Mouse (Mus musculus) liver, adult 2 months (tissue): ENCODE data around the gene Adamts8. TPM values are rescaled to one million over a fixed set of nuclear protein-coding genes. Genes with fewer than 3 reads are reported as not detected.

ENCODE experiments used
- DNase-seq: peaks from one replicate; pipeline ENCODE4 v3.0.0-alpha.2; 2011; ENCODE audit warnings: low read depth, low spot score; ENCODE audit errors: extremely low read depth
- H3K27ac ChIP-seq: fragments of 200-500 bp; replicated peaks from 2 replicates; pipeline ENCODE4 v1.5.1; 2012; ENCODE audit warnings: low read depth, mild to moderate bottlenecking, control low read depth, inconsistent platforms, low read length; ENCODE audit not compliant: insufficient read depth
- H3K27me3 ChIP-seq: fragments of 200-500 bp; 2 replicates; pipeline ENCODE4 v1.6.1; 2012; ENCODE audit warnings: mild to moderate bottlenecking, moderate library complexity, low read length, inconsistent platforms; ENCODE audit not compliant: control insufficient read depth, insufficient read depth
- H3K36me3 ChIP-seq: fragments of 200-500 bp; 2 replicates; pipeline ENCODE4 v1.6.1; 2012; ENCODE audit warnings: low read length, inconsistent platforms; ENCODE audit not compliant: control insufficient read depth, insufficient read depth
- H3K4me1 ChIP-seq: fragments of 200-500 bp; 2 replicates; pipeline ENCODE4 v1.6.1; 2011; ENCODE audit warnings: low read length; ENCODE audit not compliant: control insufficient read depth, insufficient read depth
- H3K4me3 ChIP-seq: fragments of 200-500 bp; 2 replicates; pipeline ENCODE4 v1.5.1; 2011; ENCODE audit warnings: low read depth, mild to moderate bottlenecking, control low read depth, low read length, moderate library complexity; ENCODE audit not compliant: insufficient read depth
- H3K79me2 ChIP-seq: fragments of 200-500 bp; 2 replicates; pipeline ENCODE4 v1.6.1; 2012; ENCODE audit warnings: inconsistent platforms, mild to moderate bottlenecking, low read length, moderate library complexity; ENCODE audit not compliant: control insufficient read depth, insufficient read depth
- H3K9ac ChIP-seq: fragments of 200-500 bp; 2 replicates; pipeline ENCODE4 v1.6.1; 2012; ENCODE audit warnings: low read depth, mild to moderate bottlenecking, control low read depth, inconsistent platforms, low read length
- CTCF ChIP-seq: fragments of 200-500 bp; IDR thresholded peaks from 2 replicates; pipeline ENCODE4 v1.5.1; 2011; ENCODE audit warnings: low read depth, low read length, control low read depth
- POLR2A ChIP-seq: fragments of 200-500 bp; IDR thresholded peaks from 2 replicates; pipeline ENCODE4 v1.6.1; 2011; ENCODE audit warnings: low read length, control low read depth; ENCODE audit not compliant: insufficient read depth; ENCODE audit errors: extremely low read depth
- WGBS: fragments of 180-500 bp; shearing (Covaris S2); methylation state at CpG from one replicate; pipeline ENCODE4 v1.1.7; 2018; 5-methylcytosine and 5-hydroxymethylcytosine counted together
- polyA plus RNA-seq: library from polyadenylated mRNA; depleted of rRNA; stranded (reverse); fragments of >200 nt; gene quantifications from 2 replicates; pipeline ENCODE4 v1.2.3, GENCODE M21; 2012; rRNA removed
- total RNA-seq: library from RNA; depleted of rRNA; stranded (reverse); fragments of >200 nt; gene quantifications from 2 replicates; pipeline ENCODE4 v1.2.3, GENCODE M21; 2014; rRNA removed

Adamts8 gene
- 0.07 TPM in 1 of 2 replicates, not detected in the other for total RNA-seq
- polyA plus RNA-seq: not detected in 2 replicates

- no peak for DNase-seq
- TF ChIP-seq POLR2A: no peak
- no peak for TF ChIP-seq CTCF
- Histone ChIP-seq H3K27me3 (peaks cover 7% of the 10 kb centered on the region), H3K4me3 (peak within 1 kb of the TSS; percentile 12; the same call in 1 of the 2 replicates), H3K36me3 (no peaks in the 10 kb centered on the region), H3K27ac (no peak within 1 kb of the TSS), H3K4me1 (no peaks in the 10 kb centered on the region), H3K79me2 (no peaks in the 10 kb centered on the region), H3K9ac (no peak within 1 kb of the TSS)
- WGBS: 1% methylated on average over 86 of the region's 96 CpGs
Observed at GRCm38 (mm10) chr9:30942512-30943313, at the start of gene Adamts8. Gene Adamts8, plus strand, starts transcription at chr9:30942562.

- Histone ChIP-seq H3K27me3 (no peaks in the 10 kb centered on the region), H3K4me1 (peaks cover 9% of the 10 kb centered on the region), H3K79me2 (no peaks in the 10 kb centered on the region), H3K9ac (no peak overlapping the region), H3K36me3 (no peaks in the 10 kb centered on the region), H3K27ac (no peak overlapping the region), H3K4me3 (no peak overlapping the region)
- TF ChIP-seq POLR2A (no peak), CTCF (no peak)
- peak; percentile 83 for DNase-seq
- 33% methylated on average over 3 of the region's 3 CpGs for WGBS
Observed at GRCm38 (mm10) chr9:30895618-30896017, 46.7 kb upstream of the Adamts8 start.

- H3K4me3 ChIP-seq: no peak overlapping the region
- 12% methylated on average over 5 of the region's 5 CpGs for WGBS
- DNase-seq: peak; percentile 98
- 0 out of 2 replicates have a peak, but pooled peaks have one; percentile 1 for TF ChIP-seq CTCF
- no peak for TF ChIP-seq POLR2A
- H3K27ac ChIP-seq: peak overlapping the region; percentile 38
- peaks cover 9% of the 10 kb centered on the region for H3K4me1 ChIP-seq
- no peak overlapping the region for H3K9ac ChIP-seq
- H3K79me2 ChIP-seq: no peaks in the 10 kb centered on the region
- H3K27me3 ChIP-seq: no peaks in the 10 kb centered on the region
- no peaks in the 10 kb centered on the region for H3K36me3 ChIP-seq
Observed at GRCm38 (mm10) chr9:30896752-30897151, 45.6 kb upstream of the Adamts8 start.

- Histone ChIP-seq H3K27ac (no peak overlapping the region), H3K36me3 (no peaks in the 10 kb centered on the region), H3K9ac (no peak overlapping the region), H3K27me3 (no peaks in the 10 kb centered on the region), H3K79me2 (no peaks in the 10 kb centered on the region), H3K4me3 (no peak overlapping the region), H3K4me1 (peaks cover 9% of the 10 kb centered on the region)
- TF ChIP-seq CTCF: no peak
- TF ChIP-seq POLR2A: no peak
- no peak for DNase-seq
- WGBS: 27% methylated on average over 2 of the region's 2 CpGs
Observed at GRCm38 (mm10) chr9:30897169-30897568, 45.2 kb upstream of the Adamts8 start.

- Histone ChIP-seq H3K4me3 (no peak overlapping the region), H3K9ac (no peak overlapping the region), H3K27me3 (no peaks in the 10 kb centered on the region), H3K79me2 (no peaks in the 10 kb centered on the region), H3K27ac (no peak overlapping the region), H3K4me1 (peaks cover 10% of the 10 kb centered on the region), H3K36me3 (no peaks in the 10 kb centered on the region)
- WGBS: 93% methylated on average over 19 of the region's 19 CpGs
- no peak for DNase-seq
- TF ChIP-seq CTCF (no peak), POLR2A (no peak)
Observed at GRCm38 (mm10) chr9:30902152-30902551, 40.2 kb upstream of the Adamts8 start.

GRCm38 (mm10) chr9:30902641-30903040 lies 39.7 kb upstream of the Adamts8 start:
- Histone ChIP-seq H3K4me1 (peaks cover 6% of the 10 kb centered on the region), H3K4me3 (no peak overlapping the region), H3K9ac (no peak overlapping the region), H3K79me2 (no peaks in the 10 kb centered on the region), H3K36me3 (no peaks in the 10 kb centered on the region), H3K27me3 (no peaks in the 10 kb centered on the region), H3K27ac (no peak overlapping the region)
- no peak for DNase-seq
- WGBS: 95% methylated on average over 7 of the region's 7 CpGs
- TF ChIP-seq CTCF: no peak
- no peak for TF ChIP-seq POLR2A
